Mouse (Mus musculus): Measurements from ENCODE around the gene Stil. TPM values are rescaled to one million over a fixed set of nuclear protein-coding genes. Genes with fewer than 3 reads are reported as not detected.

Gene Stil
- polyA plus RNA-seq, 1 experiment = 8.1 TPM

- no peaks in the 10 kb centered on the region for H3K4me1 ChIP-seq (replicated peaks; ENCODE audit: control insufficient read depth, insufficient read depth, low read length)
- no peak overlapping the region for H3K27ac ChIP-seq (ENCODE audit: control insufficient read depth, insufficient read depth, low read length)
- H3K4me3 ChIP-seq (ENCODE audit: control insufficient read depth, insufficient read depth, low read length) = no peak overlapping the region
- TF ChIP-seq POLR2A (IDR thresholded peaks at IDR 0.05; ENCODE audit: control insufficient read depth, extremely low read depth, insufficient read depth, low read length, poor library complexity) = no peak
- no peak for TF ChIP-seq CTCF (IDR thresholded peaks at IDR 0.05; ENCODE audit: borderline replicate concordance, control insufficient read depth, extremely low read depth, insufficient read depth, low read length, poor library complexity)
- 59% methylated on average over 4 of the region's 4 CpGs for WGBS
- H3K36me3 ChIP-seq (ENCODE audit: control insufficient read depth, insufficient read depth, low read length) = peaks cover 41% of the 10 kb centered on the region
- DNase-seq = peak; percentile 33
- H3K27me3 ChIP-seq (ENCODE audit: control insufficient read depth, insufficient read depth, low read length) = no peaks in the 10 kb centered on the region
Observed at GRCm38 (mm10) chr4:115038242-115038641, 38.3 kb downstream of the Stil start.

GRCm38 (mm10) chr4:115045621-115046020 lies 45.7 kb downstream of the Stil start:
- DNase-seq = no peak
- no peak for TF ChIP-seq CTCF (IDR thresholded peaks at IDR 0.05; ENCODE audit: borderline replicate concordance, control insufficient read depth, extremely low read depth, insufficient read depth, low read length, poor library complexity)
- no peak for TF ChIP-seq POLR2A (IDR thresholded peaks at IDR 0.05; ENCODE audit: control insufficient read depth, extremely low read depth, insufficient read depth, low read length, poor library complexity)
- no peak overlapping the region for H3K27ac ChIP-seq (ENCODE audit: control insufficient read depth, insufficient read depth, low read length)
- H3K4me1 ChIP-seq (replicated peaks; ENCODE audit: control insufficient read depth, insufficient read depth, low read length) = no peaks in the 10 kb centered on the region; the same call in 1 of the 2 replicates
- no peak overlapping the region for H3K4me3 ChIP-seq (ENCODE audit: control insufficient read depth, insufficient read depth, low read length)
- H3K27me3 ChIP-seq (ENCODE audit: control insufficient read depth, insufficient read depth, low read length) = no peaks in the 10 kb centered on the region
- H3K36me3 ChIP-seq (ENCODE audit: control insufficient read depth, insufficient read depth, low read length) = peaks cover 21% of the 10 kb centered on the region
- WGBS = 90% methylated on average over 3 of the region's 3 CpGs

GRCm38 (mm10) chr4:115047750-115048149 lies 47.8 kb downstream of the Stil start:
- H3K4me1 ChIP-seq (replicated peaks; ENCODE audit: control insufficient read depth, insufficient read depth, low read length) = no peaks in the 10 kb centered on the region; the same call in 1 of the 2 replicates
- no peaks in the 10 kb centered on the region; the same call in 1 of the 2 replicates for H3K36me3 ChIP-seq (ENCODE audit: control insufficient read depth, insufficient read depth, low read length)
- WGBS = 3% methylated on average over 5 of the region's 5 CpGs
- TF ChIP-seq POLR2A (IDR thresholded peaks at IDR 0.05; ENCODE audit: control insufficient read depth, extremely low read depth, insufficient read depth, low read length, poor library complexity) = no peak
- peak; percentile 38; the same call in 1 of the 2 replicates for TF ChIP-seq CTCF (IDR thresholded peaks at IDR 0.05; ENCODE audit: borderline replicate concordance, control insufficient read depth, extremely low read depth, insufficient read depth, low read length, poor library complexity)
- DNase-seq = peak; percentile 69
- H3K4me3 ChIP-seq (ENCODE audit: control insufficient read depth, insufficient read depth, low read length) = no peak overlapping the region
- H3K27me3 ChIP-seq (ENCODE audit: control insufficient read depth, insufficient read depth, low read length) = peaks cover 9% of the 10 kb centered on the region; the same call in 1 of the 2 replicates
- H3K27ac ChIP-seq (ENCODE audit: control insufficient read depth, insufficient read depth, low read length) = no peak overlapping the region

GRCm38 (mm10) chr4:115048190-115048589 lies 48.2 kb downstream of the Stil start:
- TF ChIP-seq POLR2A (IDR thresholded peaks at IDR 0.05; ENCODE audit: control insufficient read depth, extremely low read depth, insufficient read depth, low read length, poor library complexity) (no peak), CTCF (IDR thresholded peaks at IDR 0.05; ENCODE audit: borderline replicate concordance, control insufficient read depth, extremely low read depth, insufficient read depth, low read length, poor library complexity) (no peak)
- Histone ChIP-seq H3K4me1 (replicated peaks; ENCODE audit: control insufficient read depth, insufficient read depth, low read length) (no peaks in the 10 kb centered on the region; the same call in 1 of the 2 replicates), H3K27me3 (ENCODE audit: control insufficient read depth, insufficient read depth, low read length) (peaks cover 13% of the 10 kb centered on the region; the same call in 1 of the 2 replicates), H3K36me3 (ENCODE audit: control insufficient read depth, insufficient read depth, low read length) (no peaks in the 10 kb centered on the region), H3K27ac (ENCODE audit: control insufficient read depth, insufficient read depth, low read length) (no peak overlapping the region), H3K4me3 (ENCODE audit: control insufficient read depth, insufficient read depth, low read length) (no peak overlapping the region)
- DNase-seq = no peak
- 59% methylated on average over 8 of the region's 8 CpGs for WGBS

GRCm38 (mm10) chr4:115051245-115051644 lies 51.3 kb downstream of the Stil start:
- no peak for TF ChIP-seq POLR2A (IDR thresholded peaks at IDR 0.05; ENCODE audit: control insufficient read depth, extremely low read depth, insufficient read depth, low read length, poor library complexity)
- no peak for TF ChIP-seq CTCF (IDR thresholded peaks at IDR 0.05; ENCODE audit: borderline replicate concordance, control insufficient read depth, extremely low read depth, insufficient read depth, low read length, poor library complexity)
- WGBS = 95% methylated on average over 5 of the region's 5 CpGs
- H3K27me3 ChIP-seq (ENCODE audit: control insufficient read depth, insufficient read depth, low read length) = peaks cover 19% of the 10 kb centered on the region

GRCm38 (mm10) chr4:115052343-115053005 lies 52.5 kb downstream of the Stil start:
- DNase-seq = no peak
- Histone ChIP-seq H3K27me3 (ENCODE audit: control insufficient read depth, insufficient read depth, low read length) (peaks cover 30% of the 10 kb centered on the region), H3K36me3 (ENCODE audit: control insufficient read depth, insufficient read depth, low read length) (no peaks in the 10 kb centered on the region), H3K4me1 (replicated peaks; ENCODE audit: control insufficient read depth, insufficient read depth, low read length) (peaks cover 7% of the 10 kb centered on the region; the same call in 1 of the 2 replicates), H3K4me3 (ENCODE audit: control insufficient read depth, insufficient read depth, low read length) (no peak overlapping the region), H3K27ac (ENCODE audit: control insufficient read depth, insufficient read depth, low read length) (no peak overlapping the region)
- 7% methylated on average over 36 of the region's 36 CpGs for WGBS
- no peak for TF ChIP-seq POLR2A (IDR thresholded peaks at IDR 0.05; ENCODE audit: control insufficient read depth, extremely low read depth, insufficient read depth, low read length, poor library complexity)
- no peak for TF ChIP-seq CTCF (IDR thresholded peaks at IDR 0.05; ENCODE audit: borderline replicate concordance, control insufficient read depth, extremely low read depth, insufficient read depth, low read length, poor library complexity)

More at GRCm38 (mm10) chr4:115051245-115051644, 51.3 kb downstream of the Stil start:
- Histone ChIP-seq H3K27ac (ENCODE audit: control insufficient read depth, insufficient read depth, low read length) (no peak overlapping the region), H3K36me3 (ENCODE audit: control insufficient read depth, insufficient read depth, low read length) (no peaks in the 10 kb centered on the region), H3K4me3 (ENCODE audit: control insufficient read depth, insufficient read depth, low read length) (no peak overlapping the region), H3K4me1 (replicated peaks; ENCODE audit: control insufficient read depth, insufficient read depth, low read length) (no peaks in the 10 kb centered on the region; the same call in 1 of the 2 replicates)
- no peak for DNase-seq

All from thymus, adult 2 months (tissue).